Mouse (Mus musculus) stomach, postnatal 0 days (tissue): ENCODE measurements around the gene Cdon. TPM values are rescaled to one million over a fixed set of nuclear protein-coding genes. Genes with fewer than 3 reads are reported as not detected.
"Not testable (repeated sequence)": the region's sequence is repeated elsewhere in the genome, so short reads cannot be mapped to it uniquely, and the experiment has no call there.

ENCODE experiments used
- ATAC-seq: fragments of 200-750 bp; cut with Nextera tagmentation; 2 replicates; pipeline ENCODE4 v1.8.0; 2017; ENCODE audit not compliant: low FRiP score, low TSS enrichment
- DNase-seq: peaks from one replicate; pipeline ENCODE4 v3.0.0-alpha.2; 2016; ENCODE audit warnings: low spot score
- H3K27ac ChIP-seq: fragments of 300-500 bp; sonication (generic); replicated peaks from 2 replicates; pipeline ENCODE4 v1.5.1; 2014; ENCODE audit warnings: mild to moderate bottlenecking, control low read depth
- H3K27me3 ChIP-seq: fragments of 300-500 bp; sonication (generic); 2 replicates; pipeline ENCODE4 v1.6.1; 2014; ENCODE audit warnings: low read length; ENCODE audit not compliant: control insufficient read depth, insufficient read depth
- H3K36me3 ChIP-seq: fragments of 300-500 bp; sonication (generic); 2 replicates; pipeline ENCODE4 v1.6.1; 2014; ENCODE audit warnings: low read length, mixed read lengths; ENCODE audit not compliant: control insufficient read depth, insufficient read depth
- H3K4me1 ChIP-seq: fragments of 300-500 bp; sonication (generic); replicated peaks from 2 replicates; pipeline ENCODE4 v1.6.1; 2014; ENCODE audit warnings: antibody characterized with exemption; ENCODE audit not compliant: control insufficient read depth, insufficient read depth
- H3K4me2 ChIP-seq: fragments of 300-500 bp; sonication (generic); replicated peaks from 2 replicates; pipeline ENCODE4 v1.6.1; 2014; ENCODE audit warnings: low read depth, mild to moderate bottlenecking, control low read depth, moderate library complexity
- H3K4me3 ChIP-seq: fragments of 300-500 bp; sonication (generic); 2 replicates; pipeline ENCODE4 v1.5.1; 2014; ENCODE audit warnings: low read depth, low read length, control low read depth
- H3K9ac ChIP-seq: fragments of 300-500 bp; sonication (generic); 2 replicates; pipeline ENCODE4 v1.6.1; 2014; ENCODE audit warnings: mild to moderate bottlenecking, low read length, control low read depth, mixed read lengths
- H3K9me3 ChIP-seq: fragments of 300-500 bp; sonication (generic); 2 replicates; pipeline ENCODE4 v1.6.1; 2016; ENCODE audit warnings: low read length; ENCODE audit not compliant: control insufficient read depth
- CTCF ChIP-seq: IDR thresholded peaks from 2 replicates; pipeline ENCODE4 v1.5.1; 2016; ENCODE audit warnings: antibody characterized with exemption, low read depth, mild to moderate bottlenecking, moderate library complexity
- EP300 ChIP-seq: optimal IDR thresholded peaks from 2 replicates; pipeline ENCODE3; 2016; ENCODE audit warnings: antibody characterized with exemption
- WGBS: fragments of 180-500 bp; shearing (Covaris S2); extraction: QIAGEN DNeasy Blood & Tissue Kit; methylation state at CpG from one replicate; pipeline ENCODE4 v1.1.7; 2014; 5-methylcytosine and 5-hydroxymethylcytosine counted together
- polyA plus RNA-seq: library from polyadenylated mRNA; unstranded; fragments of >200 nt; fragmentation: Nextera tagmentation; extraction: Ambion mirVana; gene quantifications from 2 replicates; pipeline ENCODE4 v1.2.1, GENCODE M21; 2015

Cdon gene
- polyA plus RNA-seq, 1 experiment from 2014 or later: 2.7 TPM

- Histone ChIP-seq H3K36me3 (no peaks in the 10 kb centered on the region), H3K4me2 (no peak overlapping the region), H3K9me3 (no peaks in the 10 kb centered on the region), H3K4me1 (no peaks in the 10 kb centered on the region), H3K9ac (no peak overlapping the region), H3K27me3 (no peaks in the 10 kb centered on the region), H3K4me3 (no peak overlapping the region), H3K27ac (no peak overlapping the region)
- WGBS: 60% methylated on average over 6 of the region's 6 CpGs
- DNase-seq: no peak
- no peak for ATAC-seq
- TF ChIP-seq CTCF (no peak), EP300 (no peak)
Observed at GRCm38 (mm10) chr9:35431396-35431795, 10.5 kb downstream of the Cdon start.

DNA sequence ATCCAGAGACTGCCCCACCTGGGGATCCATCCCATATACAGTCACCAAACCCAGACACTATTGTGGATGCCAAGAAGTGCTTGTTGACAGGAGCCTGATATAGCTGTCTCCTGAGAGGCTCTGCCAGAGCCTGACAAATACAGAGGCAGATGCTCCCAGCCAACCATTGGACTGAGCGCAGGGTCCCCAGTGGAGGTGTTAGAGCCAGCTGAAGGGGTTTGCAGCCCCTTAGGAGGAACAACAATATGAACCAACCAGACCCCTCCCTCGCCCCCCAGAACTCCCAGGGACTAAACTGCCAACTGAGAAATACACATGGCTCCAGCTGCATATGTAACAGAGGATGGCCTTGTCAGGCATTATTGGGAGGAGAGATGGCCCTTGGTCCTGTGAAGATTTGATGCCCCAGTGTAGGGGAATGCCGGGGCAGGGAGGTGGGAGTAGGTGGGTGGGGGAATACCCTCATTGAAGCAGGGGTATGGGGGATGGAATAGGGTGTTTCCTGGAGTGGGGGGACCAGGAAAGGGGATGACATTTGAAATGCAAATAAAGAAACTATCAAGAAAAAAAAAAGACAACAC is 11.9 kb downstream of the Cdon start:
- not testable (repeated sequence) for H3K27me3 ChIP-seq, H3K4me2 ChIP-seq, H3K9me3 ChIP-seq, ATAC-seq, H3K9ac ChIP-seq, DNase-seq, H3K36me3 ChIP-seq, H3K4me1 ChIP-seq, H3K27ac ChIP-seq, H3K4me3 ChIP-seq
- 68% methylated on average over 3 of the region's 3 CpGs for WGBS

DNA sequence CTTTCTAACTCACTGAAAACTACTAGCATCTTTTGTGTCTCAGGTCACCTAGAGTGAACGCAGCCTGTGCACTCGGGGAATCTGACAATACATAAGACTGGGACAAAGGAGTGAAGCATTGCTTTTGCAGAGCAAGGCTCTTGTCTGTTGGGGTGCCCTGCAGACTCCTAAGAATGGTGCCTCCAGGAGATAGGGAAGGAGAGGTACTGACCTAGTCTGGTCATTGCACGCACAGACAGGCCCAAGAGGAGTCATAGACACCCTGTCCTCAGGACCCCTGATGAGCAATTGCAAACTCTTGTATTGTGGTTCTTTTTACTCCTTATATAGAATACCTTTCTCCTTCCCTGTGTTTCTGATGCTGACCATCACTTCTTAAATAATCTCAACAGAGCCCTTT is 13.4 kb downstream of the Cdon start:
- no peak overlapping the region for H3K4me2 ChIP-seq
- no peaks in the 10 kb centered on the region for H3K4me1 ChIP-seq
- ATAC-seq: no peak

GRCm38 (mm10) chr9:35435565-35435964 is 14.6 kb downstream of the Cdon start:
- Histone ChIP-seq H3K9me3 (no peaks in the 10 kb centered on the region), H3K27ac (no peak overlapping the region), H3K27me3 (no peaks in the 10 kb centered on the region), H3K4me3 (no peak overlapping the region), H3K4me1 (no peaks in the 10 kb centered on the region), H3K4me2 (no peak overlapping the region), H3K36me3 (no peaks in the 10 kb centered on the region), H3K9ac (no peak overlapping the region)
- 25% methylated on average over 9 of the region's 9 CpGs for WGBS
- TF ChIP-seq CTCF: no peak
- no peak for TF ChIP-seq EP300
- DNase-seq (peak; percentile 19), ATAC-seq (0 out of 2 replicates have a peak, but pooled peaks have one; percentile 61)

More for the DNA sequence above, 13.4 kb downstream of the Cdon start:
- WGBS: 70% methylated on average over 3 of the region's 3 CpGs
- no peaks in the 10 kb centered on the region for H3K36me3 ChIP-seq
- no peak overlapping the region for H3K4me3 ChIP-seq
- DNase-seq: no peak
- no peaks in the 10 kb centered on the region for H3K9me3 ChIP-seq
- H3K27me3 ChIP-seq: no peaks in the 10 kb centered on the region
- no peak overlapping the region for H3K27ac ChIP-seq
- H3K9ac ChIP-seq: no peak overlapping the region
- TF ChIP-seq EP300 (no peak), CTCF (no peak)

DNA sequence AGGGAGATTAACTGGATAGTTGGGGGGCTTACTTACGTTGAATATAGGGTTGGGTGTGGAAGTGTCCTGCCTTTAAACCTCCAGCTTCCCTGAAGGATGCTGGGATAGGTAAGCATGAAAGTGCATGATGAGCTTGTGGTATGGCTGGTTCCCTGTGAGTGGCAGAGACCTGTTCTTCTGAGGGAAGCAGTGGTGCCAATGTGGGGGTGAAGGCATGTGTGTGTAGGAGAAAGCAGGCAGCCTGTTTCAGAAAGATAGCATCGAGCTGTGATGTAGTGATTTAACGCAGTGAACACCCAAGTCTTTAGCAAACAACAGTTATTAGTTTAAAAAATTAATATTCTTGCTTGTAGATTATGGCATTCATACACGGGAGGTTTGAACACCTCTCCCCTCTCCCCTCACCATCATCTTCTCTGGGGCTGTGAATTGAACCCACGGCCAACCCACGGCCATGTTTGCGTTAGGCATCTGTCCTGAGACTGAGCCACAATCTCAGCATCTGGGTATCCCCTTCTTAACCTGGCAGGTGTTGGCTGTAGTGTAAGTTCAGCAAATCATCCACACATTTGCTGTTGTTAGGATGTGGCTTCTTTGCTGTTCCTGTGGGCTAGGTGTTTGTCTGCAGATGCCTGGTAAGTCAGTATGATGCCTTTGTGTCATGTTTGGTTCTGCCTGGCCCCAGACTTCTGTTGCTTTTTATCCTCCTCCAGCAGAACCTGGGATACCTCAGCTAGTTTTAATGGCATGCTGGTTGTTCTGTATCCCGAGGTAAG is 17.5 kb downstream of the Cdon start:
- Histone ChIP-seq H3K27me3 (no peaks in the 10 kb centered on the region), H3K4me3 (no peak overlapping the region), H3K36me3 (no peaks in the 10 kb centered on the region), H3K4me2 (no peak overlapping the region), H3K9me3 (no peaks in the 10 kb centered on the region), H3K27ac (no peak overlapping the region), H3K4me1 (no peaks in the 10 kb centered on the region), H3K9ac (no peak overlapping the region)
- ATAC-seq: no peak
- no peak for DNase-seq
- WGBS: 72% methylated on average over 8 of the region's 8 CpGs
- TF ChIP-seq EP300 (no peak), CTCF (no peak)

- Histone ChIP-seq H3K9ac (no peak overlapping the region), H3K27me3 (no peaks in the 10 kb centered on the region), H3K4me3 (no peak overlapping the region), H3K4me1 (no peaks in the 10 kb centered on the region), H3K9me3 (no peaks in the 10 kb centered on the region), H3K27ac (no peak overlapping the region), H3K4me2 (no peak overlapping the region), H3K36me3 (no peaks in the 10 kb centered on the region)
- DNase-seq (no peak), ATAC-seq (no peak)
- TF ChIP-seq EP300: no peak
- TF ChIP-seq CTCF: no peak
- 66% methylated on average over 6 of the region's 6 CpGs for WGBS
Observed at GRCm38 (mm10) chr9:35439062-35439442, 18.1 kb downstream of the Cdon start.
